Mouse (Mus musculus) heart, adult 2 months (tissue): ENCODE data around the gene Ahcy. TPM values are rescaled to one million over a fixed set of nuclear protein-coding genes. Genes with fewer than 3 reads are reported as not detected.

Source experiments
- DNase-seq, 2 experiments: peaks; one replicate each; pipeline ENCODE4 v3.0.0; 2021
- H3K27ac ChIP-seq: fragments of 200-600 bp; 2 replicates; pipeline ENCODE4 v1.8.1; 2022
- H3K27me3 ChIP-seq: fragments of 200-500 bp; 2 replicates; pipeline ENCODE4 v1.6.1; 2012; ENCODE audit warnings: mild to moderate bottlenecking, low read length, inconsistent platforms, mixed read lengths; ENCODE audit not compliant: control insufficient read depth, insufficient read depth
- H3K36me3 ChIP-seq: fragments of 200-500 bp; 2 replicates; pipeline ENCODE4 v1.6.1; 2012; ENCODE audit warnings: low read length, inconsistent platforms; ENCODE audit not compliant: control insufficient read depth, insufficient read depth
- H3K4me1 ChIP-seq: fragments of 200-500 bp; 2 replicates; pipeline ENCODE4 v1.6.1; 2011; ENCODE audit warnings: low read length; ENCODE audit not compliant: control insufficient read depth, insufficient read depth
- H3K4me3 ChIP-seq: fragments of 200-600 bp; 2 replicates; pipeline ENCODE4 v1.8.1; 2022
- H3K79me2 ChIP-seq: fragments of 200-500 bp; replicated peaks from 2 replicates; pipeline ENCODE4 v1.6.1; 2012; ENCODE audit warnings: mild to moderate bottlenecking, inconsistent platforms, low read length, moderate library complexity, mixed read lengths; ENCODE audit not compliant: control insufficient read depth, insufficient read depth
- H3K9ac ChIP-seq: fragments of 200-500 bp; 2 replicates; pipeline ENCODE4 v1.6.1; 2012; ENCODE audit warnings: low read depth, mild to moderate bottlenecking, control low read depth, inconsistent platforms, low read length, mixed read lengths
- CTCF ChIP-seq: fragments of 200-600 bp; IDR thresholded peaks from 2 replicates; pipeline ENCODE4 v1.8.1; 2022; ENCODE audit warnings: antibody characterized with exemption, mild to moderate bottlenecking, moderate library complexity
- EP300 ChIP-seq: fragments of 200-500 bp; IDR thresholded peaks from 2 replicates; pipeline ENCODE4 v1.6.1; 2011; ENCODE audit warnings: low read depth, low read length, control low read depth; ENCODE audit not compliant: insufficient read depth
- POLR2A ChIP-seq: fragments of 200-500 bp; IDR thresholded peaks from 2 replicates; pipeline ENCODE4 v1.6.1; 2011; ENCODE audit warnings: mild to moderate bottlenecking, low read depth, low read length, control low read depth; ENCODE audit not compliant: insufficient read depth
- WGBS: fragments of 180-500 bp; shearing (Covaris S2); methylation state at CpG from one replicate; pipeline ENCODE4 v1.1.7; 2018; 5-methylcytosine and 5-hydroxymethylcytosine counted together
- intact Hi-C: fragments of 180-260 bp; cut with DNase I; formaldehyde crosslinking; loops from one replicate; pipeline ENCODE4 v1.15.1; 2025
- polyA plus RNA-seq: library from polyadenylated mRNA; depleted of rRNA; stranded (reverse); fragments of >200 nt; gene quantifications from 2 replicates; pipeline ENCODE4 v1.2.3, GENCODE M21; 2012
- total RNA-seq, 2 experiments: library from RNA; stranded (reverse); gene quantifications; 2 replicates each; pipeline ENCODE4 v1.2.3; 2021

Gene Ahcy
- total and polyA plus RNA-seq, 3 experiments = 10.5 to 22.5 (median 14.0) TPM

GRCm38 (mm10) chr2:155088264-155088663, 14.0 kb upstream of the Ahcy start:
- 64% methylated on average over 6 of the region's 6 CpGs for whole genome bisulfite sequencing
- TF ChIP-seq POLR2A = no peak
- no peak for TF ChIP-seq EP300
- no peak for TF ChIP-seq CTCF
- Histone ChIP-seq H3K36me3 (no peaks in the 10 kb centered on the region), H3K9ac (no peak overlapping the region), H3K27ac (no peak overlapping the region), H3K79me2 (no peaks in the 10 kb centered on the region), H3K4me3 (no peak overlapping the region), H3K4me1 (no peaks in the 10 kb centered on the region), H3K27me3 (no peaks in the 10 kb centered on the region)
- DNase-seq = no peak
- intact Hi-C loops = no loop called here

- H3K36me3 ChIP-seq = no peaks in the 10 kb centered on the region
- no peak for TF ChIP-seq CTCF
- TF ChIP-seq EP300 = no peak
- no peak for TF ChIP-seq POLR2A
- H3K4me3 ChIP-seq = no peak overlapping the region
- no peak overlapping the region for H3K27ac ChIP-seq
- H3K9ac ChIP-seq = no peak overlapping the region
- H3K4me1 ChIP-seq = no peaks in the 10 kb centered on the region
- DNase-seq = no peak
- H3K27me3 ChIP-seq = no peaks in the 10 kb centered on the region
- WGBS = 68% methylated on average over 5 of the region's 5 CpGs
- no peaks in the 10 kb centered on the region for H3K79me2 ChIP-seq
- intact Hi-C loops = no loop called here
Measured at GRCm38 (mm10) chr2:155086328-155086727, 12.0 kb upstream of the Ahcy start.

- intact Hi-C loops = loop anchor here (5.0 kb wide), 2 partner anchors 103 to 298 kb away; partner anchors contain the start of gene Trp53inp2
- 88% methylated on average over 5 of the region's 5 CpGs for WGBS
Measured at GRCm38 (mm10) chr2:155084546-155084945, 10.2 kb upstream of the Ahcy start.

GRCm38 (mm10) chr2:155082121-155082803, 8.0 kb upstream of the Ahcy start:
- Histone ChIP-seq H3K27ac (no peak overlapping the region), H3K27me3 (no peaks in the 10 kb centered on the region), H3K4me3 (no peak overlapping the region), H3K9ac (no peak overlapping the region), H3K4me1 (no peaks in the 10 kb centered on the region), H3K79me2 (no peaks in the 10 kb centered on the region), H3K36me3 (no peaks in the 10 kb centered on the region)
- peak; percentile 64 to 73 for DNase-seq
- 18% methylated on average over 8 of the region's 8 CpGs for WGBS
- intact Hi-C loops = loop anchor here (5.0 kb wide), 2 partner anchors 105 to 300 kb away; partner anchors contain the start of gene Trp53inp2
- no peak for TF ChIP-seq POLR2A
- 0 out of 2 replicates have a peak, but pooled peaks have one; percentile 49 for TF ChIP-seq EP300
- peak; percentile 83 for TF ChIP-seq CTCF

More at GRCm38 (mm10) chr2:155084546-155084945, 10.2 kb upstream of the Ahcy start:
- Histone ChIP-seq H3K4me1 (no peaks in the 10 kb centered on the region), H3K4me3 (no peak overlapping the region), H3K36me3 (no peaks in the 10 kb centered on the region), H3K9ac (no peak overlapping the region), H3K79me2 (no peaks in the 10 kb centered on the region), H3K27me3 (no peaks in the 10 kb centered on the region), H3K27ac (no peak overlapping the region)
- no peak for DNase-seq
- no peak for TF ChIP-seq CTCF
- TF ChIP-seq POLR2A = no peak
- no peak for TF ChIP-seq EP300

GRCm38 (mm10) chr2:155081056-155081455, 6.8 kb upstream of the Ahcy start:
- Histone ChIP-seq H3K79me2 (no peaks in the 10 kb centered on the region), H3K9ac (no peak overlapping the region), H3K27ac (no peak overlapping the region), H3K4me3 (no peak overlapping the region), H3K27me3 (no peaks in the 10 kb centered on the region), H3K36me3 (no peaks in the 10 kb centered on the region), H3K4me1 (no peaks in the 10 kb centered on the region)
- no peak for DNase-seq
- 74% methylated on average over 3 of the region's 3 CpGs for WGBS
- TF ChIP-seq EP300 (no peak), CTCF (no peak), POLR2A (no peak)
- intact Hi-C loops = loop anchor here (5.0 kb wide), 2 partner anchors 106 to 301 kb away; partner anchors contain the start of gene Trp53inp2

GRCm38 (mm10) chr2:155080179-155080530, 5.9 kb upstream of the Ahcy start:
- 73% methylated on average over 4 of the region's 4 CpGs for WGBS
- intact Hi-C loops = loop anchor here (5.0 kb wide), 2 partner anchors 107 to 302 kb away; partner anchors contain the start of gene Trp53inp2
- no peak for TF ChIP-seq CTCF
- TF ChIP-seq POLR2A = no peak
- no peak for TF ChIP-seq EP300

More at GRCm38 (mm10) chr2:155080179-155080530, 5.9 kb upstream of the Ahcy start:
- Histone ChIP-seq H3K27ac (no peak overlapping the region), H3K79me2 (no peaks in the 10 kb centered on the region), H3K4me3 (no peak overlapping the region), H3K9ac (no peak overlapping the region), H3K27me3 (no peaks in the 10 kb centered on the region), H3K36me3 (no peaks in the 10 kb centered on the region), H3K4me1 (peaks cover under 1% of the 10 kb centered on the region; the same call in 1 of the 2 replicates)
- no peak for DNase-seq
